Mouse (Mus musculus) 3134 (cell line): ENCODE data around the gene Mak.
A peak's percentile ranks its signal among the peaks of the same experiment; 100 is the strongest.
"Not testable (repeated sequence)": the region's sequence is repeated elsewhere in the genome, so short reads cannot be mapped to it uniquely, and the experiment has no call there.

Source experiments
- DNase-seq: peaks from one replicate; pipeline ENCODE4 v3.0.0-alpha.2; 2011; ENCODE audit warnings: low spot score; ENCODE audit not compliant: insufficient read length; ENCODE audit errors: extremely low read depth

Mak gene

GRCm38 (mm10) chr13:41000926-41001639, 78.4 kb downstream of the Mak start, which contains the start of gene Pak1ip1:
TSS of gene Pak1ip1 (plus strand) at chr13:41001023.
- peak; percentile 92 for DNase-seq

GRCm38 (mm10) chr13:41000140-41000925, 79.2 kb downstream of the Mak start:
- DNase-seq = peak; percentile 64

DNA sequence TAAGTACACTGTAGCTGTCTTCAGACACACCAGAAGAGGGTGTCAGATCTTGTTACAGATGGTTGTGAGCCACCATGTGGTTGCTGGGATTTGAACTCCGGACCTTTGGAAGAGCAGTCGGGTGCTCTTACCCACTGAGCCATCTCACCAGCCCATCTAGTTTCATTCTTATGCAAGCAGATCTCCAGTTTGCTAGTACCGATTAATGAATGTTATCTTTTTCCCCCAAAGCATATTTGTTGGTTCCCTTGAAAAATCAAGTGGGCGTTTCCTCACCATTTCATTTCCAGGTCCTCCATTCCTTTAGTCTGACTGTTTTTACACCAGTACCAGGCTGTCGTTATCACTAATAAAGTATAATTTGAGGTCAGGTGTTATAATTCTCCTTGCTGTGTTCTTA, 81.0 kb downstream of the Mak start:
- not testable (repeated sequence) for DNase-seq

GRCm38 (mm10) chr13:40994487-40995263, 84.8 kb downstream of the Mak start:
- no peak for DNase-seq

- no peak for DNase-seq
These were observed 91.1 kb downstream of the Mak start for GRCm38 (mm10) chr13:40988418-40988817.

GRCm38 (mm10) chr13:40987608-40988303, 91.8 kb downstream of the Mak start:
- DNase-seq = not testable (repeated sequence)

DNA sequence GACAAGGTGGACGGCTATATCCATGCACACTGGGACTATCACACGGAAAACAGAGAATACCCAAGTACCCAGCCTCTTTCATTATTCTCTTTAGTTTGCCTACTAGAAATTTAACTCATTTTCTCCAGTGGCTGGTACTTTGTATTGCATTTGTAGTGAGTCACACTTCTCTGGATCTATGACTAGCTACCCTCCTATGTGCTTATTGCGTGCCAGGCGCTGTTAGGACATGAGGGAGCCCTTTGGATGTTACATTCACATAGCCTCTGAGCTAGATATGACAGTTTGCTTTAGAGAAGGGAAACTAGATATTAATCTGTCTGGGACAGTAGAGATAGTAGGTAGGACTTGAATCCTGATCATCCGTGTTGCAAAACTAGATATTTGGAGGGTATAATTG, 93.4 kb downstream of the Mak start:
- peak; percentile 37 for DNase-seq

DNA sequence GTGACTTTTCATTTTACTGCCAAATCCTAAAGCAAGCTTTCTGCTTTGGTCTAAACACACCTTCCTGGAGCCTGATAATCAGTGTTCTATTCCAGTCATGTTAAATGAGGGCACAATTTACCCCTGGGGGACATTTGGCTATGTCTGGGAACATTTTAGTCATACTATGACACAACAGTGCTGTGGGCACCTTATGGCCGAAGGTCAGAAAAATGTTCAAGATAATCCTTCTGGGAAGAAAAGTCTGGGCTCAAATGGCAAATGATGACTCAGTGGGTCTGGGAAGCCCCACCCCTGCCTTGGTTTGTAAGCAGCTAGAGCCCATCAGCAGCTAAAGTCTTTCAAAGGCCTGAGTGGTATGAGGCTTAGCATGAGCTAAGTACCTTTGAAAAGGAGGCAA, 96.7 kb downstream of the Mak start:
- peak; percentile 39 for DNase-seq

DNA sequence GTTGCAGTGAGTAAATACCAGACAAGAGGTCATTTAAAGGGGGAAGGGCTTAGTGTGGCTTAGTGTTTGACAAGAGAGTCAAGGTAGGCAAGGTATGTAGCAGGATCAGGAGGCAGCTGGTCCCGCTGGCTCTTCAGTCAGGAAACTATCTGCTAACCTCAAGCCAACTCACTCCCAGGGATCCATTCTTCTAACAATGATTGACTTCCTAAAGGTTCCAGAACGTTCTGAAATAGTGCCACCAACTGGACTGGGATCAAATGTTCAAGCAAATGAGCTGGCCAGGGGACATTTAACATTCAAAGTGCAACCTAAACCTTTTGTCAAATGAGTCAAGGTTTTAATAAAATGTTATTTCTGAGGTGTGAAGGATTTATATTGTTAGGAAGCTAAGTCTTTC, 100.2 kb downstream of the Mak start:
- no peak for DNase-seq

GRCm38 (mm10) chr13:40978652-40979051, 100.9 kb downstream of the Mak start:
- DNase-seq = no peak

- no peak for DNase-seq
These were observed 101.9 kb downstream of the Mak start for GRCm38 (mm10) chr13:40977609-40978008.
